Mouse (Mus musculus) inflammation-experienced regulatory T-cells (primary cell): ENCODE measurements around the gene Nob1. TPM values are rescaled to one million over a fixed set of nuclear protein-coding genes. Genes with fewer than 3 reads are reported as not detected.

Experiments used
- polyA plus RNA-seq, 2 experiments: library from polyadenylated mRNA; unstranded; fragments of 100-300 nt; shearing (Covaris generic); gene quantifications; one replicate each; pipeline ENCODE4 v1.2.1; 2017

Nob1 gene
- 10 to 100 TPM; 56.1 to 95.8 TPM for polyA plus RNA-seq

GRCm38 (mm10) chr8:107424597-107425229 is at the start of gene Nob1:
Gene Nob1, minus strand, starts transcription at chr8:107425051.

GRCm38 (mm10) chr8:107435962-107436831 is 11.3 kb upstream of the Nob1 start, which contains the start of gene Wwp2:
Gene Wwp2, plus strand, starts transcription at chr8:107436365.

DNA sequence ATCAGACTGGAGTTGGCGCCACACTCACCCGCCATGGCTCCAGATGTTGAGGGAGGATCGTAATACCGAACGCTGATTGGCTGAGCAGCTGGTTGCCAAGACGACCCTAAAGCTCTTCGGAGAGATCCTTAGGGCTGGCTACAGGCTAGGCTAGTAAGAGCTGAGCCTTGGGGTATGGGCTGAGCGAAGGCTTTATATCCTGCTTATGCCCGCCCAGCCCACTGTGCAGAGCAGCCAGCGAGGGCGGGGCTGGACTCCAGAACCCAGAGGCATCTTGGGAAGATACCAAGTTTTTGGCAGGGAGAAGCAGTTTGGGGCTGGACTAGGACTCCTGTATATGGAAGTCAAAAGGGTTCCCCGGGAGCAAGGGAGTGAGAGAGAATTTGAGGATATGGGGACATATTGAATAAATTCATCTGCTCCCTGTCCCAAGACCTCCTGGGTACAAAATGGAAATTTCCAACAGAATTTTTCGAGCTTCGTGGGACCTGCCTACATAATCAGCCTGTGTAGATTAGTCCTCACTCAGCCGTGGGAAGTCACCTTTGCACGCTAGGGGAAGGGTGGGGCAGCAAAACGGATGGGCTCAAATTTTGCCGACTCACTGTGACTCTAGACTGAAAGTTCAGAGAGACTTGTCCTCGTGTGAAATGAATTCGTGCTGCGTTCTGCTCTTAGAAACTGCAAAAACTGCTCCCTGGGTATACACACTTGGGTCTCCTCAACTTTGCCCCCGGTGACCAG is 21.6 kb downstream of the Nob1 start, which contains the start of gene Nqo1:
TSS of gene Nqo1 (minus strand) at position 169 of the 744 bp plus-strand sequence.

Other genes with a start within 250 kb of the Nob1 start
- 10 to 100 TPM; 13.9 to 25.4 TPM for gene Nfat5, start 131.6 kb downstream of the Nob1 start, polyA plus RNA-seq
- under 1 TPM; 0.31 to 0.83 TPM for gene Nqo1, start 21.8 kb downstream of the Nob1 start, polyA plus RNA-seq
- gene Wwp2, start 11.3 kb upstream of the Nob1 start, polyA plus RNA-seq = 100 to 1,000 TPM in 1 of 2 experiments, 10 to 100 TPM in 1; 85.5 to 109 TPM
- 100 to 1,000 TPM; 119 TPM for gene Psmd7, start 163.4 kb upstream of the Nob1 start, polyA plus RNA-seq